In the genomic region with DNA sequence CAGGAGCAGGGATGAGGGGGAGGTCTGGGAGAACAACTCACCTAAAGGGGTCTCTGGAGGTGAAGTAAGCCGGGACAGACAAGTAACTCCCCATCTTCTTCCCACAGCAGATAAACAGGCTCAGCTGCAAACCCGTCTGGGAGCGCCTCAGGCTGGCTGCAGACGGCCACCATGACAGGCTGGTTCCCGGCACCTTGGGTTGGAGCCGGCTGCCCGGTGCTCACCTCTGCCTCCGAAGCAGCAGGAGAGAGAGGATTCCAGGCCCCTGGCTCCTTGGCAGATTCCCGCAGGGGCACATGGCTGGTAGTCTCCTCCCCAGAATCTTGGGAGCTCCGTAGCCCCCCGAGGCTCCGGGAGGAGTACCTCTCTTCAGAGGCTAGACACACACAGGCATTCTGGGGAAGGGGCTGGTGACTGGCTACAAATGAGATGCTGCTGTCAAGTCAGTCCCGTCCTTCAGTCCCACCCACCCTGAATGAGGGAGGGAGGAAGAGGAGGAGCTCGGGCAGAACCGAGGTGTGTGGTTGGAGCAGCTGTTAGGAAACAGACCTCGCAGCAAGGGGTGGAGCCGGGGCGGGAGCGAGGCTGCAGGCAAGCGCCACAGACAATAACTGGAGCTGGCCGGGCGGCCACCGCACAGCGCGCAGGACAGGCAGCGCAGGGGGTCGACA, we compare ENCODE assay signal across 7 mouse cellular contexts. TPM values are rescaled to one million over a fixed set of nuclear protein-coding genes. Genes with fewer than 3 reads are reported as not detected.
DNase-seq lines count a peak whose midpoint lies in the region; ATAC-seq lines count a peak whose summit lies in the region.

No protein-coding gene starts in this region.

- H3K4me1 ChIP-seq in embryonic facial prominence, embryonic 13.5 days = peaks cover 65% of the 10 kb centered on the region
- H3K4me1 ChIP-seq in limb, embryonic 11.5 days (ENCODE audit: control insufficient read depth, insufficient read depth, low read length) = peaks cover 28% of the 10 kb centered on the region
- H3K4me1 ChIP-seq in midbrain, embryonic 13.5 days (replicated peaks) = peaks cover 64% of the 10 kb centered on the region

- no peaks in the 10 kb centered on the region for H3K27me3 ChIP-seq in embryonic facial prominence, embryonic 13.5 days
- no peaks in the 10 kb centered on the region for H3K27me3 ChIP-seq in limb, embryonic 11.5 days (ENCODE audit: control insufficient read depth, insufficient read depth, low read length)
- no peaks in the 10 kb centered on the region for H3K27me3 ChIP-seq in midbrain, embryonic 13.5 days

- ATAC-seq in embryonic facial prominence, embryonic 13.5 days (ENCODE audit: insufficient number of reproducible peaks, insufficient read depth, low FRiP score, low TSS enrichment, low read depth) = peak; percentile 87
- peak; percentile 89 for ATAC-seq in limb, embryonic 11.5 days (ENCODE audit: insufficient number of reproducible peaks, low FRiP score, low TSS enrichment, low read depth)
- peak; percentile 98 for ATAC-seq in midbrain, embryonic 13.5 days

- H3K4me2 ChIP-seq in embryonic facial prominence, embryonic 13.5 days = peak overlapping the region; percentile 94
- peak overlapping the region; percentile 96 for H3K4me2 ChIP-seq in limb, embryonic 11.5 days (ENCODE audit: low read depth, severe bottlenecking)
- H3K4me2 ChIP-seq in midbrain, embryonic 13.5 days (replicated peaks) = peak overlapping the region; percentile 63

- H3K9me3 ChIP-seq in embryonic facial prominence, embryonic 13.5 days = no peaks in the 10 kb centered on the region
- H3K9me3 ChIP-seq in limb, embryonic 11.5 days (ENCODE audit: control insufficient read depth, low read length) = no peaks in the 10 kb centered on the region
- no peaks in the 10 kb centered on the region for H3K9me3 ChIP-seq in midbrain, embryonic 13.5 days

- H3K27ac ChIP-seq in embryonic facial prominence, embryonic 13.5 days = peak overlapping the region; percentile 75
- H3K27ac ChIP-seq in limb, embryonic 11.5 days (replicated peaks; ENCODE audit: low read depth, low read length) = 0 out of 2 replicates have a peak overlapping the region, but pooled peaks have one; percentile 23
- H3K27ac ChIP-seq in midbrain, embryonic 13.5 days = peak overlapping the region; percentile 92

- peak overlapping the region; percentile 79 for H3K9ac ChIP-seq in embryonic facial prominence, embryonic 13.5 days
- H3K9ac ChIP-seq in limb, embryonic 11.5 days (ENCODE audit: low read length) = peak overlapping the region; percentile 57
- peak overlapping the region; percentile 84 for H3K9ac ChIP-seq in midbrain, embryonic 13.5 days (replicated peaks)

- DNase-seq in adrenal gland, postnatal 4 days (ENCODE audit: low spot score in 2 of 2) = peak; percentile 43 to 66
- peak; percentile 84 to 86 for DNase-seq in heart, adult 18-20 months
- peak; percentile 79 for DNase-seq in kidney, adult 18-20 months
- DNase-seq in limb, embryonic 11.5 days (ENCODE audit: low spot score) = peak; percentile 91
- peak; percentile 30 to 41 for DNase-seq in spleen, adult 18-20 months

- no peaks in the 10 kb centered on the region for H3K36me3 ChIP-seq in embryonic facial prominence, embryonic 13.5 days
- H3K36me3 ChIP-seq in limb, embryonic 11.5 days (ENCODE audit: control insufficient read depth, insufficient read depth, low read length) = no peaks in the 10 kb centered on the region
- H3K36me3 ChIP-seq in midbrain, embryonic 13.5 days = no peaks in the 10 kb centered on the region

- H3K4me3 ChIP-seq in embryonic facial prominence, embryonic 13.5 days = peak overlapping the region; percentile 60
- H3K4me3 ChIP-seq in limb, embryonic 11.5 days (ENCODE audit: low read depth, low read length) = peak overlapping the region; percentile 46
- peak overlapping the region; percentile 58 for H3K4me3 ChIP-seq in midbrain, embryonic 13.5 days (replicated peaks)

- 2% methylated on average over 27 of the region's 27 CpGs for WGBS in embryonic facial prominence, embryonic 13.5 days
- WGBS in limb, embryonic 11.5 days = 2% methylated on average over 27 of the region's 27 CpGs
- WGBS in midbrain, embryonic 13.5 days = under 1% methylated on average over 27 of the region's 27 CpGs

RNA-seq across cellular contexts. Expression of a gene that starts 37.9 kb away (rescaled TPM):
- total RNA-seq in adrenal gland, postnatal 4 days (2021) = 10 to 100 TPM; 42.8 to 44.0 TPM
- 80.5 and 84.3 TPM in 2 replicates for polyA plus RNA-seq in embryonic facial prominence, embryonic 13.5 days (2015; fragmentation: Nextera tagmentation; extraction: Ambion mirVana)
- total RNA-seq in heart, adult 18-20 months (2021) = 10 to 100 TPM; 15.1 to 17.0 TPM
- 45.5 and 51.6 TPM in 2 replicates for polyA plus RNA-seq in limb, embryonic 11.5 days (2014; fragmentation: Nextera tagmentation; extraction: Ambion mirVana)
- 134 and 138 TPM in 2 replicates for polyA plus RNA-seq in midbrain, embryonic 13.5 days (2015; fragmentation: Nextera tagmentation; extraction: Ambion mirVana)

RNA-seq across cellular contexts. Expression of a gene that starts 40.9 kb away (rescaled TPM):
- 10 to 100 TPM; 31.9 to 32.2 TPM for total RNA-seq in adrenal gland, postnatal 4 days (2021)
- 12.8 and 14.6 TPM in 2 replicates for polyA plus RNA-seq in embryonic facial prominence, embryonic 13.5 days (2015; fragmentation: Nextera tagmentation; extraction: Ambion mirVana)
- total RNA-seq in heart, adult 18-20 months (2021) = 10 to 100 TPM; 45.2 to 51.2 TPM
- polyA plus RNA-seq in limb, embryonic 11.5 days (2014; fragmentation: Nextera tagmentation; extraction: Ambion mirVana) = 10.2 and 11.5 TPM in 2 replicates
- 24.2 and 25.1 TPM in 2 replicates for polyA plus RNA-seq in midbrain, embryonic 13.5 days (2015; fragmentation: Nextera tagmentation; extraction: Ambion mirVana)

Comparison
In these comparisons a context has a peak if more than half of its experiments do, and no peak if none do; other contexts are left out.
1. Peak in every context shown above with its lines: DNase-seq, ATAC-seq, H3K4me3 ChIP-seq and H3K27ac ChIP-seq.
2. DNase-seq: peak in every context shown above with its lines; median percentile 91 in limb, embryonic 11.5 days; 85 in heart, adult 18-20 months; 79 in kidney, adult 18-20 months; 54 in adrenal gland, postnatal 4 days; 36 in spleen, adult 18-20 months.
3. H3K27ac ChIP-seq: peak in every context shown above with its lines; median percentile 92 in midbrain, embryonic 13.5 days; 75 in embryonic facial prominence, embryonic 13.5 days; 23 in limb, embryonic 11.5 days.